Mouse (Mus musculus) cerebellum, adult 11-12 months (tissue): ENCODE measurements around the gene Ankrd13a.
"Not testable (repeated sequence)": the region's sequence is repeated elsewhere in the genome, so short reads cannot be mapped to it uniquely, and the experiment has no call there.

Experiments used
- DNase-seq: peaks from one replicate; pipeline ENCODE4 v3.0.0; 2022

Ankrd13a gene

DNA sequence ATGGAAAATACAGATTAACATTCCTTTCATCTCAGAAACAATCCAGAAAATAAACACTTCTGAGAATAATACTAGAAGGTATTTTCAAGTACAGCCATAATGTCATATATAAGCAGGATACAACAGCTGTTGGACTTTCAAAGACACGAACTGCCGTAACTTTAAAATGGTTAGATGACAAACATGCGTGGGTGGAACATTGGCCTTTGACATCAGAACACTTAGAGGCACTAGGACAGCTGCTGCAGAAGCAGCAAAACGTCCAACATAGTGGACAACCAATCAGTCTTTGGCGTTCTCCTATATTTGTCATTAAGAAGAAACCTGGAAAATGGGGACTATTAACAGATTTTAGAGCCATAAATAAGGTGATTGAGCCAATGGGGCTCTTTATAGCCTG is 66.0 kb downstream of the Ankrd13a start:
- DNase-seq, result not testable (repeated sequence)

DNA sequence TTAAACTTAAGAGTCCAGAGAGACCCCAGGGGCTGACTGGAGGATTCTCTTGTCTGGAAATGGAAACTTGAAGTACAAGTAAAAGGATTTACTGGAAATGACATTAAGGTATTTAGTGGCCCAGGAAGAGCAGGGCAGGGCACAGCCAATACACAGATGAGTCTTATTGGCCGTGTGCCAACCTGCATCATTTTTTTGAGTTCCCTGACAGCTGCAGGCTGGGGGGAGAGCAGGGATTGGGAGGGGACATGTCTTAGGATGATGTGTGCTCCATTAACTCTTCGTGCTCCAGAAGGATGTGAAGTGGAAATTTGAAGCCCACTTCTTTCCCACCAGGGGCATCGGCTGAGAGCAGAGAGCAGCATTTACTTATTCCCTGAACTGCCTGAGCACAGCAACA is 67.7 kb downstream of the Ankrd13a start:
- not testable (repeated sequence) for DNase-seq

DNA sequence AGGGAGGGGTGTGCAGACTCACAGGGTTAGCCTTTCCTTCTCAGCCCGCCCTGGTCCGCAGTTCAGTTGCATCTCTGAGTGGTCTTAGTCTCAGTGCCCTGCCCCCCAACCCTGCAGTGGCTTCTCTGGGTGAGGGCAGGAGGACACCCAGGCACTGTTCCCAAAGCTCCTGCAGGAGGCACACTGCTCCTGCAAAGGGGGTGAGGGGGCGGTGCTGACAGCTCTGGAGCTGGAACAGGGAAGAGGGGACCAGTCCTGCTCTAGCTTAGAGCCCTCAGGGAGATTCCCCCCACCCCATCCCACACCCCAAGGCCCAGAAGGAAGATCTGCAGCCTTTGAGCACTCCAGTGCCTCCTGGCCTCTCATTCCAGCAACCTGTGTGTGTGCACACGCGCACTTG is 68.2 kb downstream of the Ankrd13a start:
- DNase-seq, result no peak

DNA sequence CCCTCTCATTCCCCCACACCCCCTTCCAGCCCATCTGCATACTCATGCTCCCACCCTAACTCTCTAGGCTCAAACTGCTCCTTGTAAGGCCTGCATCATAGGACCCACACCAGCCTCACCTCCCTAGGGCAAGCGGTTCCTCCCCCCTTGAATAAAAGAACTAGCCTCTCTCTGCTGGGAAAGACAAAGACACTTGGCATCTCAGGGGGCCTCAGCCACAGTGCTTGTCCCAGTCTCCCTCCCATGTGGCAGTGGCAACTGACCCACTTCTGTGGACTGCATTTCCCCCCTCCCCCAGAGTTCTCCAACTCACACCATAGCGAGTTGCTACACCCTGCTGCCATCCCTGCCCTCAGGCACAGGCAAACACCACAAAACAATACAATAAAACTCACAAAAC is 69.9 kb downstream of the Ankrd13a start:
- DNase-seq, result not testable (repeated sequence)

DNA sequence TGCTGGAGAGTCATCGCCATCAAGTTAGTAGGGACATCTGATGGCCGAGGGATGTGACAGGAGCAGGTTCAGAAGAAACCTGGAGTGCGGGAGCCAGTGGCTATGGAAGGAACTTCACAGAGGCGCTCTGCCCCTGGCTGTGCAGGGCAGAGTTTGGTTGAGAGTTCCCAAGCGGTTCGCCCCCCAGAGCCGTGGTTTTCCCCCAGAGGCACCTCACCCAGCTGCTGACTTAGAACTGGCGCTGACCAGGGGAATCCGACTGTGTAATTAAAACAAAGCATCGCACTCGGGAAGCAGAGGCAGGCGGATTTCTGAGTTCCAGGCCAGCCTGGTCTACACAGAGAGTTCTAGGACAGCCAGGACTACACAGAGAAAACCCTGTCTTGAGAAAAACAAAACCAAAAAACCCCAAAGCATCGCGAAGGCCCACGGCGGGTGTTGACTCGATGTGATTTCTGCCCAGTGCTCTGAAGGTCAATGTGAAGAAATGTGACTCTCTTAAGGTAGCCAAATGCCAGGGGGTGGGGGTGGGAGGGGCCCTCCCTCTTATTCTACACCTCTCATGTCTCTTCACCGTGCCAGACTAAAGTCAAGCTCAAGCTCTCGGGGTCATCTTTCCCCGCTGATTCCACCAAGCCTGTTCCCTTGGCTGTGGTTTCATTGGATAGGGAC is 77.2 kb downstream of the Ankrd13a start:
- no peak for DNase-seq

DNA sequence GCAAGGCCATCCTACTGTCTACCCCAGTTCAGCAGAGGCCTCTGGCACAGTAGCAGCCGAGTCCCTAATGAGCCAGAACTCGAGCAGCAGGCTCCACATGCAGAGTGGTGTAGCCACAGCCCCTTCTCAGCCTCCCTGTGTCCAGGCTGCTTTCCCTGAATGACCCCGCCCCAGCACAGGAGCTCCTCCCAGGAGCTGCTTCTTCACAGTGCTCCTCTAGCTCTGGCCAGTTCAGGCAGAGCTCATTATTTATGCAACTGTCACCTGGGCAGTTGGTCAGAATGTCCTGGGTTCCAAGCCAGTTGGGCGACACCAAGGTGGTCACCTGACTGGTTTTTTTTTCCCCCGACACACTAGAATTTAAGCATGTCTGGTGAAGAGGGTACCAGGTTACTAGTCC is 78.9 kb downstream of the Ankrd13a start, which contains the start of gene 4930519G04Rik:
TSS of gene 4930519G04Rik (plus strand) at position 301 of the 400 bp plus-strand sequence.
- DNase-seq, result not testable (repeated sequence)
